Mouse (Mus musculus) limb, embryonic 12.5 days (tissue): Measurements from ENCODE around the gene Zfp423. TPM values are rescaled to one million over a fixed set of nuclear protein-coding genes. Genes with fewer than 3 reads are reported as not detected.

Experiments used
- ATAC-seq: fragments of 200-750 bp; cut with Nextera tagmentation; 2 replicates; pipeline ENCODE4 v1.8.0; 2017; ENCODE audit warnings: low read depth, moderate TSS enrichment; ENCODE audit not compliant: insufficient number of reproducible peaks, insufficient read depth, low FRiP score, low TSS enrichment
- H3K27ac ChIP-seq: fragments of 300-500 bp; sonication (generic); 2 replicates; pipeline ENCODE4 v1.5.1; 2016; ENCODE audit warnings: mild to moderate bottlenecking, moderate library complexity
- H3K27me3 ChIP-seq: fragments of 300-500 bp; sonication (generic); 2 replicates; pipeline ENCODE4 v1.6.1; 2016; ENCODE audit warnings: mild to moderate bottlenecking, moderate library complexity
- H3K36me3 ChIP-seq: fragments of 300-500 bp; sonication (generic); 2 replicates; pipeline ENCODE4 v1.6.1; 2016; ENCODE audit warnings: mild to moderate bottlenecking, moderate library complexity
- H3K4me1 ChIP-seq: fragments of 300-500 bp; sonication (generic); replicated peaks from 2 replicates; pipeline ENCODE4 v1.6.1; 2016
- H3K4me2 ChIP-seq: fragments of 300-500 bp; sonication (generic); 2 replicates; pipeline ENCODE4 v1.6.1; 2016; ENCODE audit warnings: mild to moderate bottlenecking, moderate library complexity
- H3K4me3 ChIP-seq: fragments of 300-500 bp; sonication (generic); replicated peaks from 2 replicates; pipeline ENCODE4 v1.5.1; 2016; ENCODE audit warnings: mild to moderate bottlenecking
- H3K9ac ChIP-seq: fragments of 300-500 bp; sonication (generic); replicated peaks from 2 replicates; pipeline ENCODE4 v1.6.1; 2016; ENCODE audit warnings: mild to moderate bottlenecking, moderate library complexity
- H3K9me3 ChIP-seq: fragments of 300-500 bp; sonication (generic); 2 replicates; pipeline ENCODE4 v1.6.1; 2016; ENCODE audit warnings: mild to moderate bottlenecking, moderate library complexity
- WGBS: fragments of 180-500 bp; shearing (Covaris S2); methylation state at CpG from one replicate; pipeline ENCODE4 v1.1.7; 2016; 5-methylcytosine and 5-hydroxymethylcytosine counted together
- polyA plus RNA-seq: library from polyadenylated mRNA; unstranded; fragments of >200 nt; fragmentation: Nextera tagmentation; extraction: Ambion mirVana; gene quantifications from 2 replicates; pipeline ENCODE4 v1.2.1, GENCODE M21; 2016

Zfp423 gene
- polyA plus RNA-seq, 1 experiment from 2014 or later: 40.3 TPM

DNA sequence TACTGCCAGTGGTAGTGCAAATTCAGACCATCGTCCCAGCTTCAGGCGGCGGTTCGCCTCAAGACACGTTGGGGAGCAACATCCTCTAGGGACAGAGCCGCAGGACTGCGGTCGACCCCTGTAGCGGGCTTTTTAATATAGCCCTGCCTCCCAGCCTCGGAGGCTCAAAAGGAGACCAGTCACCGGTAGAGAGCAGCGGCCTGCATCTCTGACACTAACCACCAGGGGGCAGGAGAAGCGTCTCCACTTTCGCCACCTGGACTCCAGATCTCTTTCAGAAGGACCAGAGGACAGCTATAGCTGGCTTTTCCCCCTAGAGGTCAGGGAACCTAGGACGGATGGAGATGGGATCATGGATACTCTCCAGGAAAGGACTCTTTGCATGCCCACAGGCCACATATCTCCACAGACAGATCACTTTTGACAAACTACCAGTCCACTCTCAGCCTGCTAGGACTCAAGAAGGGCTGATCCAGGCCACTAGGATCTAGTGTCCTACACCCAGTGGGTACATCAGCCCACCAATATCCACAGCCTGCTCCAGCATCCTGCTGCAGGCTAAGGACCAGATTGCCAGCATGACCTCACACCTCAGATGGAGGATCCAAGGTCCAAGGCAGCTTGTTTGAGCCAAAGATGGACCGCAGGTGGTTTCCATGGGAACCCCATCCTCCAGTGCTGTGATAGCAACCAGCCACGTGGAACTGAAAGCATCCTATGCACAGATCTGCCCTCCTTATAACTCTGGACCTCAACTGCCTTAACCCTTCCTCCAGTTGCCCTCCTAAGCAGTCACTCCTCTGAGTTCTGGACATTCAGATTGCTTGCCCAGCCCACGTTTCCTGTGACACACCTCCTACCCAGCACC, 295.8 kb downstream of the Zfp423 start:
- no peaks in the 10 kb centered on the region for H3K9me3 ChIP-seq
- H3K36me3 ChIP-seq: peaks cover 15% of the 10 kb centered on the region; the same call in 1 of the 2 replicates
- peaks cover 56% of the 10 kb centered on the region for H3K4me1 ChIP-seq
- H3K27me3 ChIP-seq: peaks cover 24% of the 10 kb centered on the region
- H3K4me2 ChIP-seq: peak overlapping the region; percentile 65
- H3K27ac ChIP-seq: no peak overlapping the region
- 15% methylated on average over 18 of the region's 18 CpGs for WGBS
- H3K4me3 ChIP-seq: peak overlapping the region; percentile 33
- 0 out of 2 replicates have a peak, but pooled peaks have one; percentile 17 for ATAC-seq
- peak overlapping the region; percentile 32; the same call in 1 of the 2 replicates for H3K9ac ChIP-seq

DNA sequence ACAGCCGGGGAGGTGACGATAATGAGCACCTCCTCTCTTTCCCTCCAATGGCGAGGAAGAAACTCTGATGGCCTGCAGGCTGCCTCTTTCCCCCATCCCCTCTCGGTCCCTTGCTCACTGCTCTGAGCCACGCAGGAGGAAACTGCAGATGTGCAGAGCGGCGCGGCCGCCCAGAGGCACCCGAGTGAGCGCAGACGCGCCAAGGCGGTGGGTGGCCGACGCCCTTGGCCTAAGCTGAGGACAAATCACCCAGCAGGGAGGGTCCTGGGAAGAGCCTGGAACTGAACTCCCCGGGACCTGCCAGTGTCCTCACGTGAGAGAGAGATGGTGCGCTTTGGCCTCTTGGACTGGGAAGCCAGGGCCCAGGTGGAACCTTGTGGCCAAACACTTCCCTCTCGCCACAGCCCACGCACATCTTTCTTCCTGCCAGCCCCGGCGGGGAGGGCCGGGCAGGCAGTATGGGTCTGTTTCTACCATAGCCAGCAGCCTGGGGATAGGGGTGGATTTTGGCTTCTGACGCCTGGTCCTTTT, 296.5 kb downstream of the Zfp423 start:
- 0 out of 2 replicates have a peak overlapping the region, but pooled peaks have one; percentile 53 for H3K27ac ChIP-seq
- peaks cover 15% of the 10 kb centered on the region; the same call in 1 of the 2 replicates for H3K36me3 ChIP-seq
- H3K27me3 ChIP-seq: peaks cover 24% of the 10 kb centered on the region
- H3K4me2 ChIP-seq: peak overlapping the region; percentile 65
- peak overlapping the region; percentile 32; the same call in 1 of the 2 replicates for H3K9ac ChIP-seq
- peak overlapping the region; percentile 33 for H3K4me3 ChIP-seq
- peaks cover 49% of the 10 kb centered on the region for H3K4me1 ChIP-seq
- no peaks in the 10 kb centered on the region for H3K9me3 ChIP-seq
- peak; percentile 11; the same call in 1 of the 2 replicates for ATAC-seq
- WGBS: 3% methylated on average over 25 of the region's 25 CpGs

DNA sequence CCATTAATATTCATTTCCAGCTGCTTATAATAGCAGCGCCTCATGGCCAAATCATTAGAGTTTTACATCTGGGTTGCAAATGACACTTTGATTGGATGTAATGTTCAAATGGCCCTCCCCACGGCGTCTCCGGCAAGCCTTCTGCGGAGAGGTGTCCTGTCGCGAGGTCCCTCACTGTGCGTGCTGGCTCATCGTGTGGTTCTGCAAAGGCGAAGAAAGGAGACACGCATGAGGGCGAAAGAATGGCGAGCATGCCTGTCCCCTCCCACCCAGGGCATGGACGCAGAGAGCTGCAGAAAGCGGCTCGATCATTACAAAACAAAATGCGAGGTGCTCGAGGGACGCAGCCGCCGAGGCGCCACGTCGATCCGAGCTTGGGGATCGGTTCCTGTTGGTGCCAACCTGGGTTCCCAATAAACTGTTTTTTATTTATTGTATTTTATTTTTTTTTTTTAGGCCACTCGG, 297.1 kb downstream of the Zfp423 start:
- peak overlapping the region; percentile 65 for H3K4me2 ChIP-seq
- peaks cover 48% of the 10 kb centered on the region for H3K4me1 ChIP-seq
- peaks cover 24% of the 10 kb centered on the region for H3K27me3 ChIP-seq
- 0 out of 2 replicates have a peak overlapping the region, but pooled peaks have one; percentile 5 for H3K27ac ChIP-seq
- H3K9ac ChIP-seq: peak overlapping the region; percentile 32; the same call in 1 of the 2 replicates
- WGBS: 3% methylated on average over 27 of the region's 27 CpGs
- peak overlapping the region; percentile 33 for H3K4me3 ChIP-seq
- ATAC-seq: no peak
- peaks cover 15% of the 10 kb centered on the region; the same call in 1 of the 2 replicates for H3K36me3 ChIP-seq
- no peaks in the 10 kb centered on the region for H3K9me3 ChIP-seq

DNA sequence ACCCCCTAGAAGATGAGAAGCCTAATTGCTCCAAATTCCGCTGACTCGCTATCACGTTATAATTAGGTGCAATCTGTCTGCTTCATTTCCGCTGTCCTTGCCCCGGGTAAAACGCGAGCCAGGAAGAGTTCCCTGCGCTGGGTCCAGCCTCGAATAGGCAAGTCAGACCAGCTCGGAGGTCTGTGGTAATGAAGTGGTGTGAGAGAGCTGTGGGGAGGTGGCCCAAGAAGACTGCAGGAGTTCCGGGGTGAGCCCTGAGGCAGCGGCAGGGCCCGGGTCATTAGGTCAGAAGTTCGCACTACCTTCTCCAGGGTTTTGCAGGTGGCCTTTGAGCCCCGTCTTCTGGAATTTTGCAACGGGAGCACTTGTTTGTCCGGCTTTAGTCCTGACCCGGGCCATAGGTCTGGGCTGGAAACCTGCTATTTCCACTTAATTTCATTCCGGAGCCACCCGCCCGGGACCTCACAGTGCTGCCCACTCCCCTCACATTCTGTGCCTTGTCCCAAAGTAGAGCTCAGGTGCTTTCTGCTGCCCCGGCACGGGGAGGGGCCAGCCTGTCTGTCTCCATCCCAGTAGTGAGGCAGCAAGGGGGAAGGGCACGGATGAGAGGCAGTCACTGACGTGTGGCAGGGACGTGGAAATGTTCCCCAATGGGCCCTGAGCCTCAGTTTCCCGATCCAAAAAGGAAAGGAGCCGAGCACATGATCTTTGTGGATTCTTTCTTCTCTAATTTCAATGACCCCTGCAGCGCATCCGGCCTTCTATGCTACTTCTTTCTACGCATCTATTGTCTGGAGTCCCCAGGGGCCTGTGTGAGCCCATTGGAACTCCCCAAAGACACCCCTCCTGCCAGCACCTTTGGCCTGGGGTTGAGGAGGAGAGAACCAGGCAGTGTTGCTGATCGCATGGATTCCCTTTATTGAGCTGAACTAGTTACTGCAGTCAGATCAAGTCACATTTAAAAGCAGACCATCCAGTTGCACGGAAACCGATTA, 298.2 kb downstream of the Zfp423 start:
- ATAC-seq: no peak
- peaks cover 55% of the 10 kb centered on the region for H3K4me1 ChIP-seq
- no peak overlapping the region for H3K27ac ChIP-seq
- peak overlapping the region; percentile 33 for H3K4me3 ChIP-seq
- H3K36me3 ChIP-seq: peaks cover 8% of the 10 kb centered on the region; the same call in 1 of the 2 replicates
- H3K27me3 ChIP-seq: peaks cover 24% of the 10 kb centered on the region
- peak overlapping the region; percentile 66 for H3K4me2 ChIP-seq
- no peaks in the 10 kb centered on the region for H3K9me3 ChIP-seq
- 0 out of 2 replicates have a peak overlapping the region, but pooled peaks have one; percentile 8 for H3K9ac ChIP-seq
- WGBS: 8% methylated on average over 34 of the region's 34 CpGs

DNA sequence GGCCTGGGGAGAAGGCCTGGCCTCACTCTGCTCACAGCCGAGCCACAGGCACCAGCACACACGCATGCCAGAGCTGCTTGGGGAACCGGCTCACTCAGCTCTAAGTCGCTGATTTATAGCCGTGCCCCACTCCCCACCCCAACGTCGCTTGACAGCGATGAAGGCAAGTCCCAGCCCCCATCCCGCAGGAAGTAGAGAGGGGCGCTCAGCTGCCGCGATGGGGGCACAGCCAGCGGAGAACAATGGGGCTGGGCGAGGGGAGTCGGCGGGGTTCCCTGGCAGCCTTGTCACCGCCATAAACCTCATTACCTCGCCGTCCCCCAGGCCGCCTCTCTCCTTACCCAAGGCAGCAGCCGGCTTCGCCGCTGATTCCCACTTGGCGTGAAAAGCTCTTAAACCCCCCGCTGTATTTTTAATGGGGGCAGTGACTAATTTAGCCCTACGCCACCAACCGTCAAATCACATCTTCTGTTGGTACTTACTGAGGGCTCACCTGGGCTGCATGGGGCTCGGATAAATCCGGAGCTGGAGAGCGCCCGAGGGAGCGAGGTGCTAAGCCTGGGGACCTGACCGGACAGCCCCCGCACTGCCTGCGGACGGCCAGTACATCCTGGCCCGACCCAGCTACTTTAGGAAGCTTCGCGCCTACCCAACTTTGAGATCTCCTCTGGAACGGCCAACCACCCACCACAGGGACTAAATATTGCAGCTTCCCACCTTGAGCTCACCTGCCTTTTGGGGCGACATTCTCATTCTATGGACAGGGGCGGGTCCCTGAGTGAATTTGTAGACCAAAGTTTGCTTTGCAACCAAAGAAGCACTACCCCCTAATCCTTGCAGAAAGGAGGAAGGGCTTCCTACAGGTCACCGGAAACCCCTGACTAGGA, 299.1 kb downstream of the Zfp423 start:
- peaks cover 24% of the 10 kb centered on the region for H3K27me3 ChIP-seq
- H3K27ac ChIP-seq: peak overlapping the region; percentile 53
- no peaks in the 10 kb centered on the region for H3K36me3 ChIP-seq
- H3K9ac ChIP-seq: peak overlapping the region; percentile 50; the same call in 1 of the 2 replicates
- no peaks in the 10 kb centered on the region for H3K9me3 ChIP-seq
- H3K4me2 ChIP-seq: peak overlapping the region; percentile 66
- peak overlapping the region; percentile 33 for H3K4me3 ChIP-seq
- peaks cover 55% of the 10 kb centered on the region for H3K4me1 ChIP-seq
- whole genome bisulfite sequencing: under 1% methylated on average over 43 of the region's 43 CpGs
- peak; percentile 61 for ATAC-seq

DNA sequence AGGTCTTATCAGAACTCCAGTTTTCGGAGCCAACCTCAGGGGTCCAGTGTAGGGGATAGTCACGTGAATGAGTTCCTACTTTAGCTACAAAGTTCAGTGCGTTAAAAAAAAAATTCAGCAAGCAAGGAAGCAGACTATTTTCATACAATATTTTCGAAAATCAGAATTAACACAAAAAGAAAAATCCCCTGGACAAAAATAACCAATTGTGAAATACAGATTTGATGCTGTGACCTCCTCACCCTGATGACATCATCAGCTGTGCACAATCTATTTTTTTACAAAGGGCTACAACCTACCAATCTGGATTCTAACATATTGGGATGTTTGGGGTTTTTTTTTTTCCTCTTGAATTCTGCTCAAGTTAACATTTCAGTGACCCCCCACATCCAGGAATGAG, 301.9 kb downstream of the Zfp423 start:
- no peak overlapping the region for H3K4me2 ChIP-seq
- no peak overlapping the region for H3K9ac ChIP-seq
- 76% methylated on average over 4 of the region's 4 CpGs for WGBS
- no peak overlapping the region for H3K4me3 ChIP-seq
- ATAC-seq: no peak
- peaks cover 24% of the 10 kb centered on the region for H3K27me3 ChIP-seq
- H3K9me3 ChIP-seq: no peaks in the 10 kb centered on the region
- H3K4me1 ChIP-seq: peaks cover 41% of the 10 kb centered on the region
- H3K27ac ChIP-seq: no peak overlapping the region
- no peaks in the 10 kb centered on the region for H3K36me3 ChIP-seq

DNA sequence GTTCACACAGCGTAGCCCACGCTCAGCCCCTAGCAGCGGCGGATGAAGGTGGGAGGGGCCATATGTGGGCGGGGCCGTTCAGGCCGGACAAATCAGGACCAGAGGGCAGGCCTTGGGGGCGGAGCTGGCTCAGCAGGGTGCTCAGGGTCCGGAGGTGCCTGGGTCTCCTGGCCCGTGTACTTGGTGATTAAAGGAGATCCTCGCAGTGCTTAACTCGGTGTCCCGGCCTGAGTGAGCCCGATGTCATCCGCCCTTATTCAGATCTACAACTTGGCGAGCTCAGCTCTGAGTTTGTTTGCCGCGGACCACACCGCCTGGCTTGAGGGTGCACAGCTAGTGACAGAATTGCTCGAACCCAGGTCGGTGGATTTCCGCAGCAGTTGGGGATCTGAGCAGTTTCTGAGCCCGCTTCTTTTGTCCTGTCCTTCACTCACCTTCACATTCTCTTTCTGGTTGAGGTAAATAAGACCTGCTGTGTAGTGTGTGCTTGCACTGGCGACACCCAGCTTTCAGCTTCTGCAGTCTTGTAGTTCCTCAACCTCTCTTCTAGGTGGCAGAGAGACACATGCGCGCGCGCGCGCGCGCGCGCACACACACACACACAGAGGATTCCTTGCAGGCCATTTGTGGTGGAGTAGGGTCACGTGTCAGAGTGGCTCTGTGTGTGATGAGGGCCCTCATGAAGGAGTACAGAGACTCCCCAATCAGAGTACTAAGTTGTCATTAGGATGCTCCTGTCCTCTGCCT, 302.7 kb downstream of the Zfp423 start:
- H3K4me1 ChIP-seq: peaks cover 34% of the 10 kb centered on the region
- peaks cover 18% of the 10 kb centered on the region for H3K27me3 ChIP-seq
- no peaks in the 10 kb centered on the region for H3K9me3 ChIP-seq
- no peaks in the 10 kb centered on the region for H3K36me3 ChIP-seq
- WGBS: 6% methylated on average over 35 of the region's 35 CpGs
- ATAC-seq: peak; percentile 76; the same call in 1 of the 2 replicates
- H3K27ac ChIP-seq: no peak overlapping the region
- H3K9ac ChIP-seq: peak overlapping the region; percentile 27
- peak overlapping the region; percentile 43 for H3K4me3 ChIP-seq
- H3K4me2 ChIP-seq: peak overlapping the region; percentile 68

DNA sequence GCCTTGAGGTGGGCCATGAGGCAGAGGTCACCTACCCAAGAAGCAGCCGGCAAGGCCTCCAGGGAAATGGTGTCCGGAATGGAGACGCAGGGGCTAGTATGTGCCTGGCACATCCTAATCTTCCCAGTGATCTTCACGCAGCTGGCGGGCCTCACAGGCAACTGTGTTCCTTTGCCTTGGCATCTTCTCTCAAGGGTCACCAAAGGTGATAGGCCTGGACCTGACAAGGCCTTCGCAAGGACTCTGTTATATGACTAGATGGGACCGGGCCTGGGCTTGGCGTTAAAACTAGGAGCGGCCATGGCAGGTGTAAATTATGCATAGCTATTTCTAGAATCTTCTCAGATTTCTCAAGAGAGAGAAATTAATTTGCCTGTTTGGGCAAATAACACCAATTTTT, 303.4 kb downstream of the Zfp423 start:
- Histone ChIP-seq H3K4me3 (no peak overlapping the region), H3K9ac (no peak overlapping the region), H3K36me3 (no peaks in the 10 kb centered on the region), H3K27me3 (peaks cover 11% of the 10 kb centered on the region), H3K27ac (no peak overlapping the region), H3K9me3 (no peaks in the 10 kb centered on the region), H3K4me2 (peak overlapping the region; percentile 68; the same call in 1 of the 2 replicates), H3K4me1 (peaks cover 27% of the 10 kb centered on the region)
- no peak for ATAC-seq
- WGBS: 81% methylated on average over 9 of the region's 9 CpGs

DNA sequence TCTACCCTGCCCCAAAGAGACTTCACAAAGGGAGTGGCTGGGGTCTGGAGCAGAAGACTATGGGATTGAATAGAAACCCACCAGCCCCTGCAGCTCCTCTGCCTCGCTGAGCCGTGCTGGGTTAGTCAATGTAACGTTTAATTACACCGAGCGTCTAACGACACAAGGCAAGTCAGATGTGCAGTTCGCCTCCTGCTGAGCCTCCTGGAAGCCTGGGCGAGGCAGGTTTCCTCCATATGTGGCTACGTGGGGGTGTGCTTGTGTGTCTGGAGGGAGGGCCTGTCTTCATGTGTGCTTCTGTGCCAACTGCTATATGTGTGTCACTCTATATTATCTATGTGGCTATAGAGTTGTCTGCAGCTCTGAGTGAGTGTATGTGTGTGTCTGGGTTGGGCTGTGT, 311.6 kb downstream of the Zfp423 start:
- Histone ChIP-seq H3K27ac (no peak overlapping the region), H3K4me1 (peaks cover 20% of the 10 kb centered on the region), H3K36me3 (no peaks in the 10 kb centered on the region), H3K9me3 (no peaks in the 10 kb centered on the region), H3K9ac (no peak overlapping the region), H3K27me3 (no peaks in the 10 kb centered on the region), H3K4me3 (no peak overlapping the region), H3K4me2 (no peak overlapping the region)
- no peak for ATAC-seq
- WGBS: 46% methylated on average over 9 of the region's 9 CpGs
